Mouse (Mus musculus): Measurements from ENCODE around the gene Kcmf1. TPM values are rescaled to one million over a fixed set of nuclear protein-coding genes. Genes with fewer than 3 reads are reported as not detected.
A peak's percentile ranks its signal among the peaks of the same experiment; 100 is the strongest.

Kcmf1 gene
- polyA plus RNA-seq, 2 experiments, result 27.7 to 29.5 TPM

DNA sequence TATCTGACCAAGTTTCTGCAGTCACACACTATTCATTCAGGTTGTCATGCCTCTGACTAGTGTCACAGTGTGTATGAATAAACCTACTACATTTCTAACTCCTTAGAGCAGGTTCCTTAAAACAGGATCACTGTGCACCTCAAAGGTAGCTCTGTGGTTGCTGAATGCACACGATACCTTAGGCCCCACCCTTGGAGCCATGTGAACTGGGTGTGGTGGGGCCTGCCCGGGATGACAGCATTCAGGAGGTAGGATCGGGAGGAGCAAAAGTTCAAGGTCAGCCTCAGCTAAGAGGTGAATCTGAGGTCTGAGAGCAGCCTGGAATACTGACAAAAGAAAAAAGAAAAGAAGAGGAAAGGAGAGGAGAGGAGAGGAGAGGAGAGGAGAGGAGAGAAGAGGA is 91.4 kb downstream of the Kcmf1 start:
- Histone ChIP-seq H3K4me3 (ENCODE audit: insufficient read depth in 1 of 2, low read depth in 2 of 2, low read length in 2 of 2) (no peak overlapping the region), H3K27me3 (ENCODE audit: control insufficient read depth, insufficient read depth, low read length) (no peaks in the 10 kb centered on the region), H3K9ac (replicated peaks) (no peak overlapping the region), H3K27ac (no peak overlapping the region), H3K9me3 (ENCODE audit: control insufficient read depth, low read length) (no peaks in the 10 kb centered on the region), H3K4me2 (ENCODE audit: low read depth) (no peak overlapping the region), H3K4me1 (replicated peaks; ENCODE audit: control insufficient read depth in 2 of 2, insufficient read depth in 2 of 2, low read length in 1 of 2) (no peaks in the 10 kb centered on the region), H3K36me3 (replicated peaks; ENCODE audit: control insufficient read depth, insufficient read depth, low read depth) (no peaks in the 10 kb centered on the region)
- no peak for ATAC-seq (ENCODE audit: insufficient read depth)
- WGBS (ENCODE audit: insufficient replicate concordance), result 46% methylated on average over 3 of the region's 3 CpGs
- no peak for DNase-seq (ENCODE audit: low read depth in 3 of 3, low spot score in 3 of 3)
- TF ChIP-seq CTCF (IDR thresholded peaks at IDR 0.05; ENCODE audit: low read depth) (no peak), EP300 (IDR thresholded peaks at IDR 0.05; ENCODE audit: low read depth) (no peak)

DNA sequence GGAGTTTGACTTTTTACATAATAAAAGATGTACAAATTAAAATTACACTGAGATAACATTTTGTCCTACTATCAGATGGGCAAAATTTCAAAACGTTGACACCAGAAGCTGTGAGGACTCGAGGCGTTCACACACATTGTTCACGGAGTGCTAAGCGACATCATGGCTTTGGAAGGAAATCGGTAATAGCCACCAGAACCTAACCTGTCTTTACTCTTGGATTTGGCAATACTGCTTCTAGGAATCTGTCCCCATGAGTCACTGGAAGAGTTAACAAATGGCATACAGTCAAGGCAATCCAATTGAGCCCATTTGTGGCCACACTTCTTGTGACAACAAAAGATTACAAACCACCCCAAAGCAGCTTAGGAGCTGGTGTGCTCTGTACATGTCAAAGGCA is 96.1 kb downstream of the Kcmf1 start:
- Histone ChIP-seq H3K9ac (replicated peaks) (no peak overlapping the region), H3K9me3 (ENCODE audit: control insufficient read depth, low read length) (no peaks in the 10 kb centered on the region), H3K27me3 (ENCODE audit: control insufficient read depth, insufficient read depth, low read length) (no peaks in the 10 kb centered on the region), H3K4me1 (replicated peaks; ENCODE audit: control insufficient read depth in 2 of 2, insufficient read depth in 2 of 2, low read length in 1 of 2) (no peaks in the 10 kb centered on the region), H3K4me2 (ENCODE audit: low read depth) (no peak overlapping the region), H3K4me3 (ENCODE audit: insufficient read depth in 1 of 2, low read depth in 2 of 2, low read length in 2 of 2) (no peak overlapping the region), H3K36me3 (replicated peaks; ENCODE audit: control insufficient read depth, insufficient read depth, low read depth) (no peaks in the 10 kb centered on the region), H3K27ac (no peak overlapping the region)
- ATAC-seq (ENCODE audit: insufficient read depth), result no peak
- DNase-seq (ENCODE audit: low read depth in 3 of 3, low spot score in 3 of 3), result no peak
- 70% methylated on average over 6 of the region's 6 CpGs for WGBS (ENCODE audit: insufficient replicate concordance)
- no peak for TF ChIP-seq CTCF (IDR thresholded peaks at IDR 0.05; ENCODE audit: low read depth)
- TF ChIP-seq EP300 (IDR thresholded peaks at IDR 0.05; ENCODE audit: low read depth), result no peak

GRCm38 (mm10) chr6:72802119-72802518 is 97.7 kb downstream of the Kcmf1 start:
- Histone ChIP-seq H3K27ac (no peak overlapping the region), H3K27me3 (ENCODE audit: control insufficient read depth, insufficient read depth, low read length) (no peaks in the 10 kb centered on the region), H3K36me3 (replicated peaks; ENCODE audit: control insufficient read depth, insufficient read depth, low read depth) (no peaks in the 10 kb centered on the region), H3K4me3 (ENCODE audit: insufficient read depth in 1 of 2, low read depth in 2 of 2, low read length in 2 of 2) (no peak overlapping the region), H3K4me2 (ENCODE audit: low read depth) (no peak overlapping the region), H3K4me1 (replicated peaks; ENCODE audit: control insufficient read depth in 2 of 2, insufficient read depth in 2 of 2, low read length in 1 of 2) (no peaks in the 10 kb centered on the region), H3K9me3 (ENCODE audit: control insufficient read depth, low read length) (no peaks in the 10 kb centered on the region), H3K9ac (replicated peaks) (no peak overlapping the region)
- TF ChIP-seq EP300 (IDR thresholded peaks at IDR 0.05; ENCODE audit: low read depth) (no peak), CTCF (IDR thresholded peaks at IDR 0.05; ENCODE audit: low read depth) (no peak)
- 61% methylated on average over 6 of the region's 6 CpGs for WGBS (ENCODE audit: insufficient replicate concordance)
- DNase-seq (ENCODE audit: low read depth in 3 of 3, low spot score in 3 of 3), result no peak
- ATAC-seq (ENCODE audit: insufficient read depth), result no peak

DNA sequence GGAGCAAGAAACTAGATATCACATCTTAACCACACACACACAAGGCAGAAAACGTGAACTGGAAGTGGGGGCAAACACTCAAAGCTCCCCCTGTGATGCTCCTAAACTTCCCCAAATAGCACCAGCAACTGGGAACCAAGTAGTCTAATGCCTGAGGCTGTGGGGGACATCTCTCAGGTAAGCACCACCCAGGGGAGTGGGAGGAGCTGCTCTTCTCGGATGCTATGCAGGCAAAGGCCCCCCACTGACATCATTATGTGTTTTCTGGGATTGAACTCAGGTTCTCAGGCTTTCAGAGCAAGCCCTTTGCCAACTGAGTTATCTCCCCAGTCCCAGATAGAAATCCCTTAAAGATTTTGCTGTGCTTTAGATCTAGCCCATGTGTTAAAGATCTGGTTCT is 99.1 kb downstream of the Kcmf1 start:
- DNase-seq (ENCODE audit: low read depth in 3 of 3, low spot score in 3 of 3) (no peak), ATAC-seq (ENCODE audit: insufficient read depth) (no peak)
- Histone ChIP-seq H3K4me2 (ENCODE audit: low read depth) (no peak overlapping the region), H3K4me3 (ENCODE audit: insufficient read depth in 1 of 2, low read depth in 2 of 2, low read length in 2 of 2) (no peak overlapping the region), H3K27me3 (ENCODE audit: control insufficient read depth, insufficient read depth, low read length) (no peaks in the 10 kb centered on the region), H3K4me1 (replicated peaks; ENCODE audit: control insufficient read depth in 2 of 2, insufficient read depth in 2 of 2, low read length in 1 of 2) (no peaks in the 10 kb centered on the region), H3K36me3 (replicated peaks; ENCODE audit: control insufficient read depth, insufficient read depth, low read depth) (no peaks in the 10 kb centered on the region), H3K9me3 (ENCODE audit: control insufficient read depth, low read length) (no peaks in the 10 kb centered on the region), H3K9ac (replicated peaks) (no peak overlapping the region), H3K27ac (no peak overlapping the region)
- no peak for TF ChIP-seq CTCF (IDR thresholded peaks at IDR 0.05; ENCODE audit: low read depth)
- no peak for TF ChIP-seq EP300 (IDR thresholded peaks at IDR 0.05; ENCODE audit: low read depth)
- 22% methylated on average over 2 of the region's 2 CpGs for WGBS (ENCODE audit: insufficient replicate concordance)

- no peaks in the 10 kb centered on the region for H3K4me1 ChIP-seq (replicated peaks; ENCODE audit: control insufficient read depth in 2 of 2, insufficient read depth in 2 of 2, low read length in 1 of 2)
- no peaks in the 10 kb centered on the region for H3K27me3 ChIP-seq (ENCODE audit: control insufficient read depth, insufficient read depth, low read length)
- H3K27ac ChIP-seq, result no peak overlapping the region
- no peak overlapping the region for H3K9ac ChIP-seq (replicated peaks)
- no peak for ATAC-seq (ENCODE audit: insufficient read depth)
- DNase-seq (ENCODE audit: low read depth in 3 of 3, low spot score in 3 of 3), result no peak
- H3K36me3 ChIP-seq (replicated peaks; ENCODE audit: control insufficient read depth, insufficient read depth, low read depth), result no peaks in the 10 kb centered on the region
- no peak overlapping the region for H3K4me2 ChIP-seq (ENCODE audit: low read depth)
- H3K9me3 ChIP-seq (ENCODE audit: control insufficient read depth, low read length), result no peaks in the 10 kb centered on the region
- peak; percentile 25; the same call in 1 of the 2 replicates for TF ChIP-seq CTCF (IDR thresholded peaks at IDR 0.05; ENCODE audit: low read depth)
- TF ChIP-seq EP300 (IDR thresholded peaks at IDR 0.05; ENCODE audit: low read depth), result no peak
- H3K4me3 ChIP-seq (ENCODE audit: insufficient read depth in 1 of 2, low read depth in 2 of 2, low read length in 2 of 2), result no peak overlapping the region
Observed at GRCm38 (mm10) chr6:72797763-72798162, 102.0 kb downstream of the Kcmf1 start.

Data from liver, embryonic 14.5 days (tissue).